Mouse (Mus musculus): ENCODE results near the gene Rnf214. TPM values are rescaled to one million over a fixed set of nuclear protein-coding genes. Genes with fewer than 3 reads are reported as not detected.

Gene Rnf214
- polyA plus RNA-seq, 1 experiment from 2014 or later: 45.9 TPM

DNA sequence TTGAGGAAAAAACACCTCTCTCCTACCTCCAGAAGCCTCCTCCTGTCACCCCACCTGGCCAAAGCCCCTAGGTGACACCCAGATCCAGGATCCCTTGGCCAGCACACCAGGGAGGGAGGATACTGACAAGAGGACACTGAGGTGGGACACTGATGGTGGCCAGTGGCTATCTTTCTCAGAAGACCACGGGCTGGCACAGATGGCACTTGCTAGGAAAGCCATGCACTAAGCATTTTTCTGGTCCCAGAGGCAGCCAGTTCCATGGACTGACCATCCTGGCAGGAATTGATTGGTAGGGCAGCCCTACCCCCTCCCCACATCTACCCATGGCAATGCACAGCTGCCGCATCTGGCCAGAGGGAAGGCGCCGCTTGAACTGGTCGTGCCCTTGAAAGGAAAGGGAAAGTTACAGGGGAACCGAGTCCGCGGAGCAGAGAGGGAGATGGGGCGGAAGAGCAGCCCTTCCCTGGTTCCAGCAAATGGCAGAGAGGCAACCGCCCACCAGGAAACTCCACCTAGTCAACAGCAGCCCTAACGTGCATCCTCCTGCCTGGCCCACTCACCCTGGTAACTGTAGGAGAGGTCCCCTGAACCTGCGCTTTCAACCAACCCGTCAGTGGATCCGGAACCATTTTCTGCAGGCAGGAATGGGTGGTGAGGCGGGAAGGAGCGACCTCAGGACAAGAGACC is 39.6 kb upstream of the Rnf214 start:
- H3K4me1 ChIP-seq (ENCODE audit: control insufficient read depth, insufficient read depth, low read length): no peaks in the 10 kb centered on the region
- no peak for ATAC-seq (replicated peaks; ENCODE audit: insufficient number of reproducible peaks, low FRiP score, low TSS enrichment)
- peaks cover 37% of the 10 kb centered on the region for H3K36me3 ChIP-seq (ENCODE audit: control insufficient read depth, insufficient read depth, low read length)
- no peak overlapping the region for H3K27ac ChIP-seq (ENCODE audit: low read depth, low read length)
- H3K9me3 ChIP-seq (replicated peaks; ENCODE audit: control insufficient read depth, low read length): no peaks in the 10 kb centered on the region
- H3K4me3 ChIP-seq (ENCODE audit: low read depth, low read length): no peak overlapping the region
- WGBS (ENCODE audit: insufficient replicate concordance): 80% methylated on average over 16 of the region's 16 CpGs
- H3K4me2 ChIP-seq: no peak overlapping the region
- no peaks in the 10 kb centered on the region for H3K27me3 ChIP-seq (ENCODE audit: control insufficient read depth, insufficient read depth, low read length)
- H3K9ac ChIP-seq (ENCODE audit: low read depth, low read length): no peak overlapping the region

DNA sequence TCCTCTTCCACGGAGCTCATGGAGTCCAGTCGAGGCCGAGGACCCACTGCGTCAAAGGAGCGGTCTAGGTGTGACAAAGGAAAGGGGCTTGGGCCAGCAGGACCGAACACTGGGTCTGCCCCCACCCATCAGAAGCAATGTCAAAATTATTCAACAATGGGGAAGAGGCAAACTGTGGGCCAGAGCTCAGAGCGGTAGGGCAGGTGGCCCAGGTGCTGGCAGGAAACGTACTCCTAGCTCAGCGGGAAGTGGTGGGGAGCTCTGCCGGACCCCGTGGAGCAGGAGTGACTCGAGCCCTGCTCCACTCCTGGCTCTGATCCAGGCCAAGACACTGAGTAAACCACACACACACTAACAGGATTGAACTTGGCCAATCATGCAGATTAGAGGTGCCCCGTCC is 39.0 kb upstream of the Rnf214 start:
- Histone ChIP-seq H3K9me3 (replicated peaks; ENCODE audit: control insufficient read depth, low read length) (no peaks in the 10 kb centered on the region), H3K27ac (ENCODE audit: low read depth, low read length) (no peak overlapping the region), H3K4me2 (no peak overlapping the region), H3K36me3 (ENCODE audit: control insufficient read depth, insufficient read depth, low read length) (peaks cover 37% of the 10 kb centered on the region), H3K4me3 (ENCODE audit: low read depth, low read length) (no peak overlapping the region), H3K27me3 (ENCODE audit: control insufficient read depth, insufficient read depth, low read length) (no peaks in the 10 kb centered on the region), H3K9ac (ENCODE audit: low read depth, low read length) (no peak overlapping the region), H3K4me1 (ENCODE audit: control insufficient read depth, insufficient read depth, low read length) (no peaks in the 10 kb centered on the region)
- WGBS (ENCODE audit: insufficient replicate concordance): 88% methylated on average over 13 of the region's 13 CpGs
- no peak for ATAC-seq (replicated peaks; ENCODE audit: insufficient number of reproducible peaks, low FRiP score, low TSS enrichment)

GRCm38 (mm10) chr9:45944506-45945400 is 38.0 kb upstream of the Rnf214 start:
- no peak for ATAC-seq (replicated peaks; ENCODE audit: insufficient number of reproducible peaks, low FRiP score, low TSS enrichment)
- Histone ChIP-seq H3K27ac (ENCODE audit: low read depth, low read length) (no peak overlapping the region), H3K9me3 (replicated peaks; ENCODE audit: control insufficient read depth, low read length) (no peaks in the 10 kb centered on the region), H3K4me3 (ENCODE audit: low read depth, low read length) (no peak overlapping the region), H3K36me3 (ENCODE audit: control insufficient read depth, insufficient read depth, low read length) (peaks cover 35% of the 10 kb centered on the region), H3K4me1 (ENCODE audit: control insufficient read depth, insufficient read depth, low read length) (no peaks in the 10 kb centered on the region), H3K4me2 (no peak overlapping the region), H3K9ac (ENCODE audit: low read depth, low read length) (no peak overlapping the region), H3K27me3 (ENCODE audit: control insufficient read depth, insufficient read depth, low read length) (no peaks in the 10 kb centered on the region)
- 80% methylated on average over 13 of the region's 13 CpGs for WGBS (ENCODE audit: insufficient replicate concordance)

DNA sequence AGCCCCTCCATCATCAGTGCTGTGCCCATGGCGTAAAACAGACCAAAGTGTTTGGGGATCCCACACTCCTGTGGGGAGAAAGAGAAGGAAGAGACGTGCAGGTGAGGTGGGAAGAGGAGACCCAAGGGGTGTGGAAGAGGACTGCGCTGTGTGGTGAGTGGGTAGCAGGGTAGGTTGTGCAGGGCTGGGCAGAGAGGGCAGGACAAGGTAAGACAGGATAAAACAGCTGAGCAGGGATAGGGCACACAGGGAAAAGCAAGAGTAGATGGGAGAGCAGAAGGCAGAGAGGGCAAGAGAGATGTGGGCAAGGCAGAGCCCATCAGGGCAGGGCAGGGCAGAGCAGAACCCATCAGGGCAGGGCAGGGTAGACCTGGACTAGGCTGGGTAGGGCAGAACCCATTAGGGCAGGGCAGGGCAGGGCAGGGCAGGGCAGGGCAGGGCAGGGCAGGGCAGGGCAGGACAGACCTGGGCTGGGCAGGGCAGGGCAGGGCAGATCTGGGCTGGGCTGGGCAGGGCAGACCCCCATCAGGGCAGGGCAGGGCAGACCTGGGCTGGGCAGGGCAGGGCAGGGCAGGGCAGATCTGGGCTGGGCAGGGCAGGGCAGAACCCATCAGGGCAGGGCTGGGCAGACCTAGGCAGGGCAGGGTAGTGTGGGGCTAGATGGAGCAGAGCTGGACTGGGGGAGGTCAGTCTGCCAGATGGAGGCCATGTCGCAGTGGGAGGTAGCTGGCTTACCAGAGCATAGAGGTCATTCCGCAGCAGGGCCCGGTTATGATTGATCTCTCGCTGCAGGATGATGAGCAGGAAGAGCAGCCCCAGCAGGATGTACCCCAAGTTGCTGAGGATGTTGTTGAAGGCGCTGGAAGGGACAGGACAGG is 37.2 kb upstream of the Rnf214 start:
- Histone ChIP-seq H3K36me3 (ENCODE audit: control insufficient read depth, insufficient read depth, low read length) (peaks cover 31% of the 10 kb centered on the region), H3K9ac (ENCODE audit: low read depth, low read length) (no peak overlapping the region), H3K27me3 (ENCODE audit: control insufficient read depth, insufficient read depth, low read length) (no peaks in the 10 kb centered on the region), H3K4me1 (ENCODE audit: control insufficient read depth, insufficient read depth, low read length) (no peaks in the 10 kb centered on the region), H3K4me3 (ENCODE audit: low read depth, low read length) (no peak overlapping the region), H3K27ac (ENCODE audit: low read depth, low read length) (no peak overlapping the region), H3K9me3 (replicated peaks; ENCODE audit: control insufficient read depth, low read length) (no peaks in the 10 kb centered on the region), H3K4me2 (no peak overlapping the region)
- WGBS (ENCODE audit: insufficient replicate concordance): 87% methylated on average over 8 of the region's 8 CpGs
- ATAC-seq (replicated peaks; ENCODE audit: insufficient number of reproducible peaks, low FRiP score, low TSS enrichment): 0 out of 2 replicates have a peak, but pooled peaks have one; percentile 23

DNA sequence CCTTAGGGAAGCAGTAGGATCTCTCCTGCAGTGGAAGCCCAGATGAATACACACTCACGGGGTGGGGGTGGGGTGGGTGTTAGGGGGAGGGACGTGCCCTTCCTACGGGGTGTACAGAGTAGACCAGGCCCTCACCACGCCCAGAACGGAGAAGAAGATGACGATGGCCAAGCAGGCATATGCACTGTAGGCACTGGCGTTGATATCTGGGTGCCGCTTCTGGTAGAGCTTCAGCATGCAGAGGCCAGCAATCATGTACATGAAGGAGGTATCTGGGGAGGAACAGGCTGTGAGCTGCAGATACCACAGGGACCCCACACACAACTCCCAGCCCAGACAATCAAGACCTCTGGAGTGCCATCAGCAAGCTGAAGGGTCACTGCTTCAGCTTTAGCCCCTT is 36.2 kb upstream of the Rnf214 start:
- Histone ChIP-seq H3K27ac (ENCODE audit: low read depth, low read length) (no peak overlapping the region), H3K4me2 (no peak overlapping the region), H3K9me3 (replicated peaks; ENCODE audit: control insufficient read depth, low read length) (no peaks in the 10 kb centered on the region), H3K9ac (ENCODE audit: low read depth, low read length) (no peak overlapping the region), H3K4me1 (ENCODE audit: control insufficient read depth, insufficient read depth, low read length) (no peaks in the 10 kb centered on the region), H3K27me3 (ENCODE audit: control insufficient read depth, insufficient read depth, low read length) (no peaks in the 10 kb centered on the region), H3K36me3 (ENCODE audit: control insufficient read depth, insufficient read depth, low read length) (peaks cover 35% of the 10 kb centered on the region), H3K4me3 (ENCODE audit: low read depth, low read length) (no peak overlapping the region)
- 80% methylated on average over 8 of the region's 8 CpGs for WGBS (ENCODE audit: insufficient replicate concordance)
- ATAC-seq (replicated peaks; ENCODE audit: insufficient number of reproducible peaks, low FRiP score, low TSS enrichment): no peak

- H3K9me3 ChIP-seq (replicated peaks; ENCODE audit: control insufficient read depth, low read length): no peaks in the 10 kb centered on the region
- WGBS (ENCODE audit: insufficient replicate concordance): 87% methylated on average over 16 of the region's 16 CpGs
- H3K27ac ChIP-seq (ENCODE audit: low read depth, low read length): no peak overlapping the region
- peaks cover 35% of the 10 kb centered on the region for H3K36me3 ChIP-seq (ENCODE audit: control insufficient read depth, insufficient read depth, low read length)
- no peak overlapping the region for H3K9ac ChIP-seq (ENCODE audit: low read depth, low read length)
- H3K4me3 ChIP-seq (ENCODE audit: low read depth, low read length): no peak overlapping the region
- no peak for ATAC-seq (replicated peaks; ENCODE audit: insufficient number of reproducible peaks, low FRiP score, low TSS enrichment)
- H3K27me3 ChIP-seq (ENCODE audit: control insufficient read depth, insufficient read depth, low read length): no peaks in the 10 kb centered on the region
- no peak overlapping the region for H3K4me2 ChIP-seq
- H3K4me1 ChIP-seq (ENCODE audit: control insufficient read depth, insufficient read depth, low read length): no peaks in the 10 kb centered on the region
These were observed 35.8 kb upstream of the Rnf214 start for GRCm38 (mm10) chr9:45942464-45942863.

DNA sequence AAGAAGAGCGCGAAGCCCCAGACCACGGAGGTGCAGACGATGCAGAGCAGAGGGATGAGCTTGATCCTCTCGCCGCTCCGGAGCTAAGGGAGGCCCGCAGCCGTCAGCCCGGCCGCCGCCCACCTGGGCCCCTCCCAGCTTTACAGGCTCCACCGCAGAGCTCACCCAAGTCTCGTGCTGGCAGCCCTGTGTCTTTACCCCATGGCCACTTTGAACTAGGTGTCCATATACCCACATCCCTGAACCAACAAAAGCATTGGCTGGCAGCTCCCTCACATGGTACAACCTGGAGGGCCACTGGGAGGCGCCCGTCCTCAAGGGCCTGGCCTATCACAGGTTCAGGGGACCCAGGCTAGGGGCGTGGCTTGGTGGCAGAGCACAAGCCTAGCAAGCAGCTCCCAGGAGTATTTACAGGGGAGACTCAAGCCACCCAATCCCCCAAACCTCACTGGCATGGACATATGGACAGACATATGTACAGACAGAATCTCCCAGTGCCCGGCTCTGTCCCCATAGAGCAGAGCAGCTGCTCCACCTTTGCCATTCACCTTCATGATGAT is 34.7 kb upstream of the Rnf214 start:
- Histone ChIP-seq H3K4me2 (no peak overlapping the region), H3K9ac (ENCODE audit: low read depth, low read length) (no peak overlapping the region), H3K9me3 (replicated peaks; ENCODE audit: control insufficient read depth, low read length) (no peaks in the 10 kb centered on the region), H3K27me3 (ENCODE audit: control insufficient read depth, insufficient read depth, low read length) (no peaks in the 10 kb centered on the region), H3K4me1 (ENCODE audit: control insufficient read depth, insufficient read depth, low read length) (peaks cover 4% of the 10 kb centered on the region), H3K36me3 (ENCODE audit: control insufficient read depth, insufficient read depth, low read length) (peaks cover 35% of the 10 kb centered on the region), H3K4me3 (ENCODE audit: low read depth, low read length) (no peak overlapping the region), H3K27ac (ENCODE audit: low read depth, low read length) (no peak overlapping the region)
- WGBS (ENCODE audit: insufficient replicate concordance): 63% methylated on average over 18 of the region's 18 CpGs
- no peak for ATAC-seq (replicated peaks; ENCODE audit: insufficient number of reproducible peaks, low FRiP score, low TSS enrichment)

DNA sequence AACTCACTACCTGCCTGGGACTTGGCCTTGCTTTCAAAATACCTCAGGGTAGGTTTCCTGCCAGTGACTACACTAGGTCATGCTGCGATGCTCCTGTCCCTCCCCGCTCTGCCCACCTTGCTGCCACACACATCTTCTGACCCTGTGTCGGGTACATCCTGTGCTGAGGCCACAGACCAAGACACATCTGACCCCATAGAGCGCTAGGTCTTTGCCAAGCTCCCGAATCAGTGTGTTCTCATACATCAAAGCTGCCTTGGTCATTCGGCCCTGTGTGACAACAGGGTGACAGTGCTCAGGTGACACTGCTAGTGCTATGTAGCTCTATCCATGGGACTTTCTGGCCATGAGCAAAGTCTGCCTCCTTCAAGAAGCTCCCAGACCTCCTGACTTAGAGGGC is 33.1 kb upstream of the Rnf214 start:
- no peaks in the 10 kb centered on the region for H3K9me3 ChIP-seq (replicated peaks; ENCODE audit: control insufficient read depth, low read length)
- peaks cover 31% of the 10 kb centered on the region for H3K36me3 ChIP-seq (ENCODE audit: control insufficient read depth, insufficient read depth, low read length)
- no peak overlapping the region for H3K4me2 ChIP-seq
- 85% methylated on average over 6 of the region's 6 CpGs for WGBS (ENCODE audit: insufficient replicate concordance)
- H3K4me1 ChIP-seq (ENCODE audit: control insufficient read depth, insufficient read depth, low read length): peaks cover 13% of the 10 kb centered on the region
- H3K4me3 ChIP-seq (ENCODE audit: low read depth, low read length): no peak overlapping the region
- no peak overlapping the region for H3K27ac ChIP-seq (ENCODE audit: low read depth, low read length)
- no peak overlapping the region for H3K9ac ChIP-seq (ENCODE audit: low read depth, low read length)
- H3K27me3 ChIP-seq (ENCODE audit: control insufficient read depth, insufficient read depth, low read length): no peaks in the 10 kb centered on the region
- no peak for ATAC-seq (replicated peaks; ENCODE audit: insufficient number of reproducible peaks, low FRiP score, low TSS enrichment)
